Mouse (Mus musculus) megakaryocyte, embryonic 14.5 days (primary cell): ENCODE measurements around the gene Rassf5.

Experiments
- FLI1 ChIP-seq: IDR thresholded peaks from 2 replicates; pipeline ENCODE4 v1.6.1; 2012; ENCODE audit warnings: low read length, inconsistent platforms, mixed read lengths
- GATA1 ChIP-seq: IDR thresholded peaks from 3 replicates; pipeline ENCODE4 v1.6.1; 2012; ENCODE audit warnings: mixed read lengths, low read length, inconsistent platforms, borderline replicate concordance

- TF ChIP-seq GATA1 = no peak
- no peak for TF ChIP-seq FLI1
Observed at GRCm38 (mm10) chr1:131149496-131149895, 95.6 kb downstream of the Rassf5 start.
